In genomic region chr7:30170283-30170951, GRCm38 (mm10) we compare ENCODE assay signal across 8 mouse cellular contexts. TPM values are rescaled to one million over a fixed set of nuclear protein-coding genes. Genes with fewer than 3 reads are reported as not detected.
DNase-seq lines count a peak whose midpoint lies in the region; ATAC-seq and TF ChIP-seq lines count a peak whose summit lies in the region.

No protein-coding gene starts in this region.

- DNase-seq in heart, embryonic 10.5 days (ENCODE audit: low spot score) = no peak
- DNase-seq in heart, postnatal 14 days = no peak
- DNase-seq in forebrain, postnatal 0 days = no peak
- no peak for DNase-seq in embryo, embryonic 10 days (ENCODE audit: low spot score)
- no peak for DNase-seq in yolk sac, embryonic 10.5 days (ENCODE audit: low spot score)
- no peak for DNase-seq in kidney, postnatal 25 days

- ATAC-seq in forebrain, postnatal 0 days = no peak; the same call in 1 of the 2 replicates

- intact Hi-C loops in heart, postnatal 14 days (cut with DNase I) = no loop called here

- peak overlapping the region; percentile 96 for H3K27ac ChIP-seq in heart, embryonic 10.5 days
- H3K27ac ChIP-seq in ES-Bruce4 (ENCODE audit: insufficient read depth, low read length) = no peak overlapping the region
- 0 out of 2 replicates have a peak overlapping the region, but pooled peaks have one; percentile 92 for H3K27ac ChIP-seq in forebrain, postnatal 0 days (ENCODE audit: low read depth, low read length)
- peak overlapping the region; percentile 80 for H3K27ac ChIP-seq in macrophage

- no peak for TF ChIP-seq CTCF in ES-Bruce4 (IDR thresholded peaks at IDR 0.05; ENCODE audit: low read depth, low read length)
- no peak for TF ChIP-seq CTCF in forebrain, postnatal 0 days (IDR thresholded peaks at IDR 0.05; ENCODE audit: low read depth)

- H3K79me2 ChIP-seq in macrophage (ENCODE audit: inconsistent target) = peaks cover 41% of the 10 kb centered on the region

- TF ChIP-seq POLR2A in ES-Bruce4 (IDR thresholded peaks at IDR 0.05; ENCODE audit: insufficient read depth, low read length) = no peak

- H3K4me2 ChIP-seq in forebrain, postnatal 0 days (ENCODE audit: low read depth) = peak overlapping the region; percentile 62

- H3K27me3 ChIP-seq in heart, embryonic 10.5 days (ENCODE audit: insufficient read depth, poor library complexity, severe bottlenecking) = no peaks in the 10 kb centered on the region
- H3K27me3 ChIP-seq in ES-Bruce4 (ENCODE audit: control insufficient read depth, insufficient read depth, low read length, poor library complexity, severe bottlenecking) = no peaks in the 10 kb centered on the region
- no peaks in the 10 kb centered on the region for H3K27me3 ChIP-seq in forebrain, postnatal 0 days (ENCODE audit: insufficient read depth, low read length)

- peaks cover 13% of the 10 kb centered on the region; the same call in 1 of the 2 replicates for H3K4me1 ChIP-seq in heart, embryonic 10.5 days
- H3K4me1 ChIP-seq in ES-Bruce4 (ENCODE audit: control insufficient read depth, insufficient read depth, low read length) = no peaks in the 10 kb centered on the region
- H3K4me1 ChIP-seq in forebrain, postnatal 0 days (ENCODE audit: insufficient read depth) = peaks cover 5% of the 10 kb centered on the region; the same call in 1 of the 2 replicates

- peaks cover 25% of the 10 kb centered on the region for H3K36me3 ChIP-seq in heart, embryonic 10.5 days
- H3K36me3 ChIP-seq in ES-Bruce4 (ENCODE audit: control insufficient read depth, insufficient read depth, low read length, poor library complexity, severe bottlenecking) (no peaks in the 10 kb centered on the region), macrophage (ENCODE audit: inconsistent target) (no peaks in the 10 kb centered on the region)
- H3K36me3 ChIP-seq in forebrain, postnatal 0 days (ENCODE audit: insufficient read depth) = peaks cover 12% of the 10 kb centered on the region; the same call in 1 of the 2 replicates

- no peak for TF ChIP-seq EP300 in ES-Bruce4 (IDR thresholded peaks at IDR 0.05; ENCODE audit: insufficient read depth, low read depth, low read length)

- peak overlapping the region; percentile 70; the same call in 1 of the 2 replicates for H3K9ac ChIP-seq in ES-Bruce4 (ENCODE audit: low read depth, poor library complexity, severe bottlenecking)
- peak overlapping the region; percentile 71 for H3K9ac ChIP-seq in forebrain, postnatal 0 days

- 24% methylated on average over 11 of the region's 11 CpGs for WGBS in heart, embryonic 10.5 days
- 26% methylated on average over 11 of the region's 11 CpGs for WGBS in forebrain, postnatal 0 days
- WGBS in macrophage (ENCODE audit: missing documents) = 21% methylated on average over 11 of the region's 11 CpGs

- peaks cover 3% of the 10 kb centered on the region; the same call in 1 of the 2 replicates for H3K9me3 ChIP-seq in heart, embryonic 10.5 days
- H3K9me3 ChIP-seq in ES-Bruce4 (replicated peaks; ENCODE audit: control insufficient read depth, insufficient read depth, low read length, poor library complexity, severe bottlenecking) = no peaks in the 10 kb centered on the region
- H3K9me3 ChIP-seq in forebrain, postnatal 0 days (ENCODE audit: low read length) = no peaks in the 10 kb centered on the region

- H3K4me3 ChIP-seq in heart, embryonic 10.5 days = peak overlapping the region; percentile 79
- peak overlapping the region; percentile 91 for H3K4me3 ChIP-seq in ES-Bruce4 (ENCODE audit: low read depth, low read length)
- H3K4me3 ChIP-seq in forebrain, postnatal 0 days (ENCODE audit: low read depth, low read length) = peak overlapping the region; percentile 57
- peak overlapping the region; percentile 95 for H3K4me3 ChIP-seq in macrophage (ENCODE audit: inconsistent target)

RNA-seq across cellular contexts. Expression of gene Zfp146, which starts 0.9 kb away (rescaled TPM):
- 8.6 and 9.5 TPM in 2 replicates for polyA plus RNA-seq in heart, embryonic 10.5 days (2016; fragmentation: Nextera tagmentation; extraction: Ambion mirVana)
- total RNA-seq in heart, postnatal 14 days (2021) = 10 to 100 TPM; 29.6 to 34.9 TPM
- 44.4 and 46.2 TPM in 2 replicates for polyA plus RNA-seq in ES-Bruce4 (2011; ENCODE audit: insufficient read depth, insufficient read length, low read depth, missing spikeins)
- 72.9 and 87.3 TPM in 2 replicates for total RNA-seq in forebrain, postnatal 0 days (2014; rRNA removed)
- 6.6 and 8.7 TPM in 2 replicates for polyA plus RNA-seq in forebrain, postnatal 0 days (2015; fragmentation: Nextera tagmentation; extraction: Ambion mirVana)
- total RNA-seq in macrophage (2018; cell fraction: chromatin; rRNA removed) = 10 to 100 TPM; 19.9 to 73.4 (median 36.4) TPM
- total RNA-seq in macrophage (2018; cell fraction: cytosol; rRNA removed) = 10 to 100 TPM in 22 of 26 experiments, 1 to 10 TPM in 4; 6.8 to 23.3 (median 18.0) TPM
- total RNA-seq in macrophage (2018; cell fraction: nucleus; rRNA removed) = 10 to 100 TPM; 14.1 to 74.3 (median 26.2) TPM
- 17.2 to 34.1 TPM (median 30.3 TPM) in 3 replicates for polyA plus RNA-seq in macrophage (2018)

RNA-seq across cellular contexts. Expression of gene Cox7a1, which starts 13.5 kb away (rescaled TPM):
- polyA plus RNA-seq in heart, embryonic 10.5 days (2016; fragmentation: Nextera tagmentation; extraction: Ambion mirVana) = 163 and 277 TPM in 2 replicates
- total RNA-seq in heart, postnatal 14 days (2021) = 1,000 to 10,000 TPM; 1,873 to 1,882 TPM
- 21.7 and 21.8 TPM in 2 replicates for polyA plus RNA-seq in ES-Bruce4 (2011; ENCODE audit: insufficient read depth, insufficient read length, low read depth, missing spikeins)
- total RNA-seq in forebrain, postnatal 0 days (2014; rRNA removed) = 1.4 and 1.9 TPM in 2 replicates
- polyA plus RNA-seq in forebrain, postnatal 0 days (2015; fragmentation: Nextera tagmentation; extraction: Ambion mirVana) = 4.3 and 4.9 TPM in 2 replicates
- not detected for total RNA-seq in macrophage (2018; cell fraction: chromatin; rRNA removed)
- 10 to 100 TPM in 13 of 26 experiments, 1 to 10 TPM in 13; 1.6 to 20.9 (median 9.1) TPM for total RNA-seq in macrophage (2018; cell fraction: cytosol; rRNA removed)
- total RNA-seq in macrophage (2018; cell fraction: nucleus; rRNA removed) = 1 to 10 TPM in 2 of 26 experiments, not detected in 24; 4.7 to 5.4 TPM
- polyA plus RNA-seq in macrophage (2018) = 6.1 to 9.1 TPM (median 8.4 TPM) in 3 replicates

RNA-seq across cellular contexts. Expression of gene Capns1, which starts 28.2 kb away (rescaled TPM):
- 76.6 and 84.1 TPM in 2 replicates for polyA plus RNA-seq in heart, embryonic 10.5 days (2016; fragmentation: Nextera tagmentation; extraction: Ambion mirVana)
- 100 to 1,000 TPM; 285 to 301 TPM for total RNA-seq in heart, postnatal 14 days (2021)
- polyA plus RNA-seq in ES-Bruce4 (2011; ENCODE audit: insufficient read depth, insufficient read length, low read depth, missing spikeins) (359 and 396 TPM in 2 replicates), macrophage (2018) (404 to 602 TPM (median 510 TPM) in 3 replicates)
- 162 and 176 TPM in 2 replicates for total RNA-seq in forebrain, postnatal 0 days (2014; rRNA removed)
- 59.3 and 65.9 TPM in 2 replicates for polyA plus RNA-seq in forebrain, postnatal 0 days (2015; fragmentation: Nextera tagmentation; extraction: Ambion mirVana)
- total RNA-seq in macrophage (2018; cell fraction: chromatin; rRNA removed) = 100 to 1,000 TPM in 25 of 26 experiments, 10 to 100 TPM in 1; 99.7 to 322 (median 185) TPM
- 100 to 1,000 TPM; 349 to 440 (median 399) TPM for total RNA-seq in macrophage (2018; cell fraction: cytosol; rRNA removed)
- total RNA-seq in macrophage (2018; cell fraction: nucleus; rRNA removed) = 100 to 1,000 TPM in 25 of 26 experiments, 10 to 100 TPM in 1; 83.3 to 219 (median 154) TPM

RNA-seq across cellular contexts. Expression of gene Zfp382, which starts 48.7 kb away (rescaled TPM):
- polyA plus RNA-seq in heart, embryonic 10.5 days (2016; fragmentation: Nextera tagmentation; extraction: Ambion mirVana) = 9.5 and 10.8 TPM in 2 replicates
- 1 to 10 TPM; 4.2 to 4.4 TPM for total RNA-seq in heart, postnatal 14 days (2021)
- polyA plus RNA-seq in ES-Bruce4 (2011; ENCODE audit: insufficient read depth, insufficient read length, low read depth, missing spikeins) (6.1 and 9.0 TPM in 2 replicates), macrophage (2018) (4.3 to 6.3 TPM (median 4.8 TPM) in 3 replicates)
- 12.3 and 25.3 TPM in 2 replicates for total RNA-seq in forebrain, postnatal 0 days (2014; rRNA removed)
- polyA plus RNA-seq in forebrain, postnatal 0 days (2015; fragmentation: Nextera tagmentation; extraction: Ambion mirVana) = 7.8 and 15.5 TPM in 2 replicates
- total RNA-seq in macrophage (2018; cell fraction: chromatin; rRNA removed) = 10 to 100 TPM in 25 of 26 experiments, 1 to 10 TPM in 1; 9.2 to 73.6 (median 23.7) TPM
- total RNA-seq in macrophage (2018; cell fraction: cytosol; rRNA removed) = 10 to 100 TPM in 3 of 26 experiments, 1 to 10 TPM in 23; 1.9 to 21.1 (median 5.3) TPM
- total RNA-seq in macrophage (2018; cell fraction: nucleus; rRNA removed) = 10 to 100 TPM in 24 of 26 experiments, 1 to 10 TPM in 2; 7.4 to 76.0 (median 16.5) TPM
